Mouse (Mus musculus): Measurements from ENCODE around the gene Hist3h2a.

Hist3h2a gene

DNA sequence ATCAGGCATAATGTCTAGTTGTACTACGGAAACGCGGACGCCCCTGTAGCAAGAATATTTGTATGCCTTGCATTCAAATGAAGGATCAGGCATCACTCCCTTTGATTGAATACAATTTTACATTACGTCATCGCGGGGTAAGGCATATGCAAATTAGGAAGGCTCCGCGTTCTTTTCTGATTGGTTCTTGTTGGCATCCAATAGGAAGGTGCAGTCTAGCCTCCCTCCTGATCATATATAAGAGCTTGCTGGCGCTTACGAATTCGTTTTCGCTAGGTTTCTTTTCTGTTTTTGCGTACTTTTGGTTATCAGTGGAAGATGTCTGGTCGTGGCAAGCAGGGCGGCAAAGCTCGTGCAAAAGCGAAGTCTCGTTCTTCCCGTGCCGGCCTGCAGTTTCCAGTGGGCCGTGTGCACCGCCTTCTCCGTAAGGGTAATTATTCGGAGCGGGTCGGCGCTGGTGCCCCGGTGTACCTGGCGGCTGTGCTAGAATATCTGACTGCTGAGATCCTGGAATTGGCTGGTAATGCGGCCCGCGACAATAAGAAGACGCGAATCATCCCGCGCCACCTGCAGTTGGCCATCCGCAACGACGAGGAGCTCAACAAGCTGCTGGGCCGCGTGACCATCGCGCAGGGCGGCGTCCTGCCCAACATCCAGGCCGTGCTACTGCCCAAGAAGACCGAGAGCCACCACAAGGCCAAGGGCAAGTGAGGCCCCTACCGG lies at the start of gene Hist3h2a, which contains the start of gene Trim17:
TSS of gene Hist3h2a (plus strand) at position 266 of the 723 bp plus-strand sequence.
TSS of gene Trim17 (plus strand) at position 266 of the 723 bp plus-strand sequence.
- CTCF ChIA-PET, result interaction anchor here (0.6 to 1.0 kb wide), 4 partner anchors 20 to 29 kb away, joined by 3 to 8 read pairs (median 3); partner anchors contain the start of gene Trim11

- CTCF ChIA-PET, result no interaction called here
Measured at GRCm38 (mm10) chr11:58904838-58905237, 49.6 kb upstream of the Hist3h2a start.

DNA sequence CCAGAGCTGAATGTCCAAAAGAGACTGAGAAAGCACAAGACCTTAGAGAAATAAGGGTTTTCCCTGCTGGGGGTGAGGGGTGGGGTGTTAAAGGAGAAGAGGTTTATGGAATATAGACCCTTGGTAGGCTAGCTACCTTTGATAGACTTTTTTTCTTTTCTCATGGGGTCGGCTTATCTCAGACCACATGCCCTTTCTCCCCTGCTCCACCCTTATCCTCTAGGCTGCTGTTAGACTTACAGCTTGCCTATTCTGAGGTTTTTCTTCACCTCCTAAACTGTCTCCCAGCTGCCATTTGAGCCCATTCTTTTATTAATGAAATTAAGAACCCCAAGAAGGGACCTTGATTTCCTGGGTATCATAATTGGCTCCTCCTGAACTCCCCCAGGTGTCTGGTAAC lies 40.7 kb upstream of the Hist3h2a start:
- CTCF ChIA-PET, result no interaction called here

DNA sequence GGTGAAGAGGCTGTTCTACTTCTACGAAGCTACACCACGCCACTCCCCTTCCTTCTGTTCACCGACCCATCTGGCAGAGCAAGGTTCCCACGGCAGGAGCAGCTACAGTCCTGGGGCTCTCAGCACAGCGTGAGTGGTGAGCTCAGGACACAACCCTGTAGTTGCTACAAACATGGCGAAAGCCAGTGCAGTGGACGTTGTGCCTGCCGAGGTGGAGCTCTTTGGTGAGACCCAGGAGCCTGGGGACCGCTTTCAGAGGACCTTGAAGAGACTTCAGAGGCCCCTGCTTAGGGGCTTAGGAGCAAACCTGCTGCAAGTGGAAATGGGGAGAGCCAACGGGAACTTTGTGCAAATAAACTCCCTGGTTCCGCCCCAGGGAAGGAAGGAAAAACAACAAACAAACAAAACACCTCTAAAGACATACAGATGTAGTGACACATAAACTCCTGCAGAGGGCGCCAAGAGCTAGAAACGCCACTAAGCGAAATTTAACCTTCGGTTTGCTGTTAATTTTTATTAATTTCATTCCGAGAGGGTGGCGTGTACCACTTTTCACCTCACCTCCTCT lies 39.9 kb upstream of the Hist3h2a start:
- CTCF ChIA-PET, result interaction anchor here (0.6 to 0.7 kb wide), 2 partner anchors 46 to 66 kb away, joined by 3 read pairs; no protein-coding TSS in a partner anchor

DNA sequence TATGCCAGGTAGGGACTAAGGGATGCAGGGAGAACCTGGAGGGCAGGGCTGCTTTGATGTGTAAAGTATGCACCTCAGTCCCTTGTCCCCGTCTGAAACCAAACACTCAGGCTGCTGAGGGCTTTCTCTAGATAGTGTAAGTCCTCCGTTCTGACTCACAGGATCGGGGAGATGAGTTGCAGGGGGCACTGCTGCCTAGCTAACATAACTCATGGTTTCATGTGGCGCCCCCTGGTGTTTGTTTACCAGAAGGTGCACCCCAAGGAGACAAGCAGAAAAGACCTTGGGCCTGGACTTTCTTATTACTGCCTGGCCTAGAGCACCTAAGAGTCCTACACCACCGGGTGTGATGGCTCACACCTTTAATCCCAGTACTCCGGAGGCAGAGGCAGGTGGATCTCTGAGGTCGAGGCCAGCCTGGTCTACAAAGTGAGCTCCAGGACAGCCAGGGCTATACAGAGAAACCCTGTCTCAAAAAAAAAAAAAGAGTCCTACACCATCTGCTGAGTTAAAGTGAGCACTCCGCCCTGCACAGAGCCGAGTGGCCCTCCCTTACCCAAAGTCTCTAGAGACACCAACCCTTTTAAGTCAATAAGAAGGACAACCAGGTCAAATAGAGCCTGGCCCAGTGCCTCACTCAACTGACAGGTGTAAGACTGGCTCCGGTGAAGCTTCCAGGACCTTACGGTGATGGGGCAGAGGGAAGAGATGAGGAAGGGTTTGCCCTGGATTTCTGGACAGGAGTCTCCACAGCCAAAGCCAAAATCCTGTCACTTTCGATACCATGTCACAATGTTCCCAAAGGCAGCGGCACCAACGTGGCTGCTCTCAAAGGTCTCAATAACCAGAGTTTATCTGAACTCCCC lies 37.4 kb upstream of the Hist3h2a start:
- CTCF ChIA-PET, result no interaction called here

- CTCF ChIA-PET, result no interaction called here
Measured at GRCm38 (mm10) chr11:58917745-58918366, 36.6 kb upstream of the Hist3h2a start, which contains the start of gene Btnl10. Btnl10 (plus strand) TSS chr11:58917908.

GRCm38 (mm10) chr11:58918759-58919158 lies 35.7 kb upstream of the Hist3h2a start:
- CTCF ChIA-PET, result interaction anchor here (0.6 to 0.7 kb wide), 2 partner anchors 21 to 92 kb away, joined by 3 to 6 read pairs; no protein-coding TSS in a partner anchor

DNA sequence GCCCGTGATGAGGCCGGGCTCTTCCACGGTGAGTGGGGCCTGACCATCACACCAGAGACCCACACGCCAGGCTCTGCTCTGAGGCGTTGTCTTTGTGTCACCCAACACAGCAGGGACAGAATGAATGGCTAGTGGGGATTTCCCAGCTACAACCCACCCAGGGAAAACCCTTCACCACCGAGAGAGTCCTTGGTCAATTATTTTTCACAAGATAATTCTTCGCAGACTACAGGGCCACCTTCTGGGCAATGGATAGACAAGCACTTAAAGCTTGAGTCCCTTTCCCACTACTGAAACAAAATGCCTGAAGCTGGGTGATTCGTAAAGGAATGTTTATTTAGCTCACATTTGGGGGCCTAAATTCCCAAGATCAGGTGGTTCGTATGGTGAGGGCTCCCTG lies 32.1 kb upstream of the Hist3h2a start:
- CTCF ChIA-PET, result no interaction called here

- CTCF ChIA-PET, result interaction anchor here (0.6 to 0.7 kb wide), 2 partner anchors 7 to 33 kb away, joined by 3 to 4 read pairs; no protein-coding TSS in a partner anchor
Measured at GRCm38 (mm10) chr11:58926651-58927050, 27.8 kb upstream of the Hist3h2a start.

DNA sequence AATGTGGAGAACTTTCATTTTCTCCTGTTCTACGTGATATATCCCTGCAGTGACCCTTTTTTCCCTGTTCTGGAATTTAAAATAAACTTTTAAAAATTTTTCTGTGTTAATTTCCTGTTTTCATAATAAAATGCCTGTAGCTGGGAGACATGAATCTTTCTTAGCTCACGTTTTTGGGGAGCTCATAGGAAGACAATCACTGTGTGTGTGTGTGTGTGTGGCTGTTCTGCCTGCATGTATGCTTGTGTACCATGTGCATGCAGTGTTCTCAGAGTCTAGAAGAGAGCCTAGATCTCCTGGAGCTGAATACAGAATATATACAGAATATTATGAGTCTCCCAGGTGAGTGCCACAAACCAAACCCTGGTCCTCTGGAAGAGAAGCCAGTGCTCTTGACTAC lies 27.4 kb upstream of the Hist3h2a start:
- CTCF ChIA-PET, result interaction anchor here (0.6 to 0.7 kb wide), 2 partner anchors 8 to 32 kb away, joined by 3 to 4 read pairs; no protein-coding TSS in a partner anchor

DNA sequence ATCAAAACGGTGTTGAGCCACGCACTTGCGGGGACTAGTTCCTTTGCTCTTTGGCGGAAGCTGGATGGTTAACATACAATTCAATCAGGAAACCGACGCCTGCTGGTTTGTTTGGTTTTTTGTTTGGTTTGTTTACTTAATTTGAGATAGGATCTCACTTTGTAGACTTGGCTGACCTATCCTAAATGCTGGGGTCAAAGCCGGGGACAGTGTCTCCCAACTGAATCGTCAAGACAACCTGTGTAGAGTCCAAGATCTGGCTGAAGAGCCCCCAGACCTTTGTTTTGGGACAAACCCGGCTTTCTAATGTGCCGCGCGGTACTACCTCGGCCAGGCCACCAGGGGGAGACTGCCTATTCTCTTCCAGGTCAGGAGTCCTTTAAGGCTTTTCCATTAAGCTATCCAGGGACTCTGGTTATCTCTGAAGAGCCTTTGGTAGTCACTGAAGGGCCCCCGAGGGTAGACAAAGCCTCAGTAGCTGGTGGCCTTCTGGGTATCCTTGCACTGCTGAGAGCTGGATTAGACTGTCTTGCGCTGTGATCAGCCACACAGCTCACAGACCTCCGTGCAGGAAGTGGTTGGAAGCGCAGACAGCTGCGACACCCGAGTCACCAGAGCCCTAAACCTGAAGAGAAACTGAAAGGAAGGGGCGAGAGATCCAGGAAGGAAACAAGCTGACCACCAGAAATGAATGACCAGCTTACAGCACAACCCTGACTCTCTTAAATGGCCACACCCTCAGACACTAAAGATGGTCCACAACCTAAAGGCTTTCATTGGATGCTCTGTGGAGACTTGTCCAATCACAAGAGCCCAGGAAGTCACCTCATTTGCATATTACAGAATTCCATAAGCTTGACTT lies 26.5 kb upstream of the Hist3h2a start:
- CTCF ChIA-PET, result interaction anchor here (0.5 to 0.9 kb wide), 3 partner anchors 20 to 573 kb away, joined by 3 read pairs; partner anchors contain the start of genes Hist3h2a and Trim17

GRCm38 (mm10) chr11:58929055-58929454 lies 25.4 kb upstream of the Hist3h2a start:
- CTCF ChIA-PET, result interaction anchor here (0.6 to 0.9 kb wide), 4 partner anchors 19 to 233 kb away, joined by 3 read pairs; partner anchors contain the start of genes Hist3h2a, Hist3h2ba and Trim17

- CTCF ChIA-PET, result interaction anchor here (0.6 kb wide), 1 partner anchor 19 kb away, joined by 3 read pairs; the partner anchor contains the start of gene Hist3h2ba
Measured at GRCm38 (mm10) chr11:58929641-58930040, 24.8 kb upstream of the Hist3h2a start.

- CTCF ChIA-PET, result no interaction called here
Measured at GRCm38 (mm10) chr11:58930254-58930653, 24.2 kb upstream of the Hist3h2a start.

DNA sequence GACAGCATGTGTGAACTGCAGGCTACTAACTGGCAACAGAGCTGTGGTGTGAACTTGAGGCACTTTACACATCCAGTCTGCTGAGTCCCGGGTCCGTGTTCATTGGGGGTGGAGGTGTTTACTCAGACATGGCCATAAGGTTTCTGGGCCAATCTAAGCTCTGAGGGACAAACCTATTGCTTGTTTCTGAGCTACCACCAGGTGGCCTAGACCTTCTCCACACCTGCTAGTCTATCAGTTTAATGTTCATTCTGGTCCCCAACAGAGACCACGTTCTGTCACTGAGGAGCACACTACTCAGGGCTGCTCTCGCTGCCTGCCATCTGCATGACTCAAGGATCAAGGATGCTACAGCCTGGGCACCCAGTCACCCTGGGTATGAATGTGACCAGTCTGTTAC lies 22.9 kb upstream of the Hist3h2a start:
- CTCF ChIA-PET, result no interaction called here

DNA sequence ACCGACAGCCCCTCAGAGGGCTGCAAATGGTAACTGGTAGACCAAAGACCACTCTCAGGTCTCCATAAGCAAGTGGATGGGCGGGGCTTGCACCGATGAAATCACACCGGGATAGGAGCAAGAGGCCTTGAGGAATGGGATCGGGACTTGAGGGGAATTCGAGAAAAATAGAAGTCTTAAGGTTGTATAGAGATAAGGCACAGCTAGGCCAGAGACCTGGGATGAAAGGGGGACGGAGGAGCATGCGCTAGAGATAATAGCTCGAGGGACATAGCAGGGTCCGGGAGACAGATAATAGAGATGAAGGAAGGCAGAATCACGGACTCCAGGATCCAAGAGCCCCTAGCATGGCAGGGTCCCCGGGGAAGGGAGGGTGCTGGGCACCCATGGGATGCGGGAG lies 16.6 kb upstream of the Hist3h2a start:
- CTCF ChIA-PET, result no interaction called here

- CTCF ChIA-PET, result interaction anchor here (0.5 to 1.1 kb wide), 3 partner anchors 10 to 22 kb away, joined by 3 read pairs; partner anchors contain the start of gene Hist3h2ba
Measured at GRCm38 (mm10) chr11:58938322-58939087, 16.0 kb upstream of the Hist3h2a start, which contains the start of gene Rnf187. Rnf187 (minus strand) TSS chr11:58938916.

DNA sequence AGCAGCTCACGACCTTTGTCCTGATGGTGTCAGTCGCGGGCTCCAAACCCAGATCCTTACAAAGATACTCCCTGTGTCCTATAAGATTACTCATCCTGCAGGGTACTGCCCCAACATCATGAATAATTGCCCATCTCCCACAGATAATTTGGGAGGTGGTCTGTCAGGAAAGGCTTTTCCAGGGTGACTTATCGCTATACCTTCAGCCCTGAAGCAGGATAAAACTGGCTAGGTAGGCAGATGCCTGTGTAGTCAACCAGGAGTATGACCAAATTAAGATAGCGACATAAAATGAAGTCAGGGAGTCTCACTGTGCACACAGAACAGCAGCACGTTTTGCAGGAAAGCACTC lies 15.4 kb upstream of the Hist3h2a start:
- CTCF ChIA-PET, result interaction anchor here (0.5 to 1.1 kb wide), 3 partner anchors 10 to 22 kb away, joined by 3 read pairs; partner anchors contain the start of gene Hist3h2ba

GRCm38 (mm10) chr11:58944136-58944535 lies 10.3 kb upstream of the Hist3h2a start:
- CTCF ChIA-PET, result no interaction called here

All from spleen, embryonic (tissue).